ENCODE assay signal across 26 mouse cellular contexts in genomic region chr17:80445433-80445832, GRCm38 (mm10). TPM values are rescaled to one million over a fixed set of nuclear protein-coding genes. Genes with fewer than 3 reads are reported as not detected.
DNase-seq lines count a peak whose midpoint lies in the region; ATAC-seq and TF ChIP-seq lines count a peak whose summit lies in the region.
"Had no signal": no experiment of that assay in that cellular context is flagged by ENCODE, and none has a peak within 500 bp of the region (broad histone marks: within the 10 kb centered on the region; RNA-seq: fewer than 3 reads in every experiment).

No protein-coding gene starts in this region.

- no peaks in the 10 kb centered on the region for H3K9me3 ChIP-seq in intestine, embryonic 15.5 days
- H3K9me3 ChIP-seq: embryonic facial prominence, embryonic 10.5 days; embryonic facial prominence, embryonic 13.5 days; forebrain, embryonic 12.5 days; forebrain, embryonic 15.5 days; hindbrain, embryonic 12.5 days; hindbrain, embryonic 15.5 days had no signal

- H3ac ChIP-seq in myocyte (ENCODE audit: control insufficient read depth, insufficient read length): no peak overlapping the region

- TF ChIP-seq POLR2A in myocyte (IDR thresholded peaks at IDR 0.05; ENCODE audit: insufficient read length, low read depth): no peak

- H3K79me2 ChIP-seq in myocyte (ENCODE audit: control insufficient read depth, insufficient read depth): no peaks in the 10 kb centered on the region

- no peaks in the 10 kb centered on the region for H3K27me3 ChIP-seq in intestine, embryonic 15.5 days (replicated peaks)
- H3K27me3 ChIP-seq in myocyte (ENCODE audit: control insufficient read depth, insufficient read depth, insufficient read length): no peaks in the 10 kb centered on the region
- H3K27me3 ChIP-seq: embryonic facial prominence, embryonic 13.5 days; forebrain, embryonic 12.5 days; forebrain, embryonic 15.5 days; hindbrain, embryonic 12.5 days; hindbrain, embryonic 15.5 days had no signal

- H3K4me3 ChIP-seq in intestine, embryonic 15.5 days (replicated peaks): no peak overlapping the region
- H3K4me3 ChIP-seq in myocyte: no peak overlapping the region
- H3K4me3 ChIP-seq: embryonic facial prominence, embryonic 10.5 days; embryonic facial prominence, embryonic 13.5 days; erythroblast, embryonic 14.5 days; forebrain, embryonic 12.5 days; forebrain, embryonic 15.5 days; hindbrain, embryonic 12.5 days; hindbrain, embryonic 15.5 days had no signal

- peak; percentile 30 to 85 for DNase-seq in adrenal gland, adult (ENCODE audit: inconsistent age in 2 of 2, low spot score in 1 of 2)
- DNase-seq in adrenal gland, adult 18-20 months (ENCODE audit: low spot score in 2 of 2): no peak
- DNase-seq in 3T3-L1 (ENCODE audit: low read depth, low spot score): peak; percentile 24
- no peak for DNase-seq in gastrocnemius, postnatal 36 days
- DNase-seq: adrenal gland, postnatal 10 days; B cell, adult 2 months; cerebellum, adult 11 months; cerebellum, adult 2 months; cerebellum, adult 9-11 months; cerebellum, postnatal 25 days; embryo, embryonic 11 days; gastrocnemius, postnatal 25 days; heart, adult 11 months; kidney, adult 2 months had no signal

- ATAC-seq in intestine, embryonic 15.5 days: peak; percentile 70
- no peak for ATAC-seq in CD4-positive, CD25-positive, alpha-beta regulatory T cell, adult 4 months
- ATAC-seq: activated CD4-positive, CD25-positive, alpha-beta regulatory T cell, adult 4 months; forebrain, embryonic 15.5 days had no signal

- no peaks in the 10 kb centered on the region; the same call in 1 of the 2 replicates for H3K36me3 ChIP-seq in intestine, embryonic 15.5 days
- peaks cover 6% of the 10 kb centered on the region for H3K36me3 ChIP-seq in myocyte (ENCODE audit: control insufficient read depth, insufficient read depth)

- H3K9ac ChIP-seq in intestine, embryonic 15.5 days: no peak overlapping the region
- H3K9ac ChIP-seq: embryonic facial prominence, embryonic 13.5 days; forebrain, embryonic 12.5 days; forebrain, embryonic 15.5 days; hindbrain, embryonic 12.5 days; hindbrain, embryonic 15.5 days had no signal

- H3K4me1 ChIP-seq in intestine, embryonic 15.5 days (replicated peaks): no peaks in the 10 kb centered on the region
- H3K4me1 ChIP-seq: embryonic facial prominence, embryonic 13.5 days; forebrain, embryonic 15.5 days; hindbrain, embryonic 12.5 days; hindbrain, embryonic 15.5 days had no signal

- H3K4me2 ChIP-seq in intestine, embryonic 15.5 days (replicated peaks): no peak overlapping the region
- peak overlapping the region; percentile 13 for H3K4me2 ChIP-seq in myocyte (ENCODE audit: low read depth)
- H3K4me2 ChIP-seq: embryonic facial prominence, embryonic 13.5 days; forebrain, embryonic 12.5 days; forebrain, embryonic 15.5 days; heart, embryonic 11.5 days; hindbrain, embryonic 12.5 days; hindbrain, embryonic 15.5 days had no signal

- intact Hi-C loops in gastrocnemius, postnatal 36 days (cut with DNase I): no loop called here

- no peak overlapping the region for H3K27ac ChIP-seq in intestine, embryonic 15.5 days
- H3K27ac ChIP-seq: embryonic facial prominence, embryonic 10.5 days; embryonic facial prominence, embryonic 13.5 days; forebrain, embryonic 12.5 days; forebrain, embryonic 15.5 days; hindbrain, embryonic 12.5 days; hindbrain, embryonic 15.5 days had no signal

- 68% methylated on average over 7 of the region's 7 CpGs for WGBS in intestine, embryonic 15.5 days

TF ChIP-seq in myocyte, 11 proteins besides CTCF, POLR2A, EP300 and RAD21:
- TF ChIP-seq POLR2AphosphoS2 (IDR thresholded peaks at IDR 0.05; ENCODE audit: insufficient read length, low read depth) (no peak), CEBPB (IDR thresholded peaks at IDR 0.05; ENCODE audit: insufficient read depth, poor library complexity, severe bottlenecking) (no peak), MAX (IDR thresholded peaks at IDR 0.05; ENCODE audit: low read depth) (no peak), MYOD1 (IDR thresholded peaks at IDR 0.05; ENCODE audit: control insufficient read depth in 1 of 3, insufficient read length in 2 of 3, low read depth in 2 of 3) (no peak), USF1 (IDR thresholded peaks at IDR 0.05; ENCODE audit: low read depth) (no peak), SRF (IDR thresholded peaks at IDR 0.05; ENCODE audit: control insufficient read depth, insufficient read length, low read depth) (no peak), MYOG (IDR thresholded peaks at IDR 0.05; ENCODE audit: control insufficient read depth in 1 of 3, insufficient read depth in 1 of 3, insufficient read length in 2 of 3, low read depth in 2 of 3) (no peak), REST (IDR thresholded peaks at IDR 0.05; ENCODE audit: insufficient read depth, insufficient read length) (no peak), TCF12 (IDR thresholded peaks at IDR 0.05; ENCODE audit: insufficient read depth, poor library complexity, severe bottlenecking) (no peak), TCF3 (IDR thresholded peaks at IDR 0.05; ENCODE audit: insufficient read length, low read depth) (no peak), E2F4 (IDR thresholded peaks at IDR 0.05; ENCODE audit: insufficient read depth) (no peak)
TF ChIP-seq in myocyte: peak in this region for 0.

RNA-seq across cellular contexts. Expression of gene Sos1, which starts 34.8 kb away (rescaled TPM):
- 10 to 100 TPM; 21.8 to 27.2 TPM for total RNA-seq in adrenal gland, adult 18-20 months (2021)
- 4.7 and 4.9 TPM in 2 replicates for polyA plus RNA-seq in intestine, embryonic 15.5 days (2015; fragmentation: Nextera tagmentation; extraction: Ambion mirVana)
- polyA plus RNA-seq in myocyte (2012; fragmentation: generic; extraction: Trizol): 4.7 TPM
- polyA plus RNA-seq in CD4-positive, CD25-positive, alpha-beta regulatory T cell, adult 4 months (2017; shearing (Covaris generic)): 1 to 10 TPM; 4.6 to 5.4 TPM
- 10 to 100 TPM; 13.6 to 14.3 TPM for total RNA-seq in gastrocnemius, postnatal 36 days (2021)

Comparison
In these comparisons a context has a peak if more than half of its experiments do, and no peak if none do; other contexts are left out.
1. DNase-seq: peak in adrenal gland, adult (2 of 2) and 3T3-L1 (single experiment); none in adrenal gland, adult 18-20 months (0 of 2) and gastrocnemius, postnatal 36 days (0 of 2).